Mouse (Mus musculus): ENCODE data around the gene Lrp4.

DNA sequence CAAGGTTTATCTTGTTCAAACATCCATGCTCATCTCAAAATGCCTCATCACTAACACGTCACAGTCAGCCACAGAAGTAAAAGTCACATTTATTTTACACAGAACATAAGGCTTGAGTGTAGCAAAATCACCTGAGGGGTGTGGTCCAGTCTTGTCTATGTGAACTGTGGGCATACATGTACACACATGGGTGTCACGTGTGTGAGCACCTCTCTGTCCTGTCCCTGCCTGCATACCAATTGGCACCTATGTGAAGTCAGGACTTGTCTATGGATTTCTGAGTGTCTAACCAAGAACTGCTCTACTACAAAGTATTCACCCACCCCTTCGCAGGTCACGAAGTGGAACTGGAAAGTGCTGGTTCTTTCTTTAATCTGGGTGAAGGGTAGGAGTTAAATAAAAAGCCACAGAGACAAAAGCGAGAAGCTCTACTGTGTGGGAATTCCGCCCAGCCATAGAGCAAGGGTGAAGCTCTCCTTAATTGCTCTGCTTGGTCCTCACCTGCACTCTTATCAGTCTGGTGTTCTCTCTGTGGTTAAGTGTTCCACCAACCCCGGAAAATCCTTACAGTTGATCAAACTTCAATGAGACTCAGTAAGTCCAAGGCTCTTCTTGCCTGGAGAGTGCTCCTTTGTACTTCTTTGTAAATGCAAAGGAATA is 33.1 kb upstream of the Lrp4 start:
- TF ChIP-seq POLR2A (IDR thresholded peaks at IDR 0.05; ENCODE audit: borderline replicate concordance, control insufficient read depth, low read depth, low read length), result no peak
- TF ChIP-seq CTCF (IDR thresholded peaks at IDR 0.05; ENCODE audit: control insufficient read depth, insufficient read depth, low read length), result no peak
